Mouse (Mus musculus) midbrain, embryonic 16.5 days (tissue): Measurements from ENCODE around the gene Rb1. TPM values are rescaled to one million over a fixed set of nuclear protein-coding genes. Genes with fewer than 3 reads are reported as not detected.

ENCODE experiments used
- ATAC-seq: fragments of 200-750 bp; cut with Nextera tagmentation; 2 replicates; pipeline ENCODE4 v1.8.0; 2017; ENCODE audit warnings: moderate TSS enrichment
- H3K27ac ChIP-seq: fragments of 300-500 bp; sonication (generic); 2 replicates; pipeline ENCODE4 v1.5.1; 2014; ENCODE audit warnings: mild to moderate bottlenecking, low read length, mixed read lengths
- H3K27me3 ChIP-seq: fragments of 300-500 bp; sonication (generic); 2 replicates; pipeline ENCODE4 v1.6.1; 2014; ENCODE audit warnings: low read depth, low read length, mixed read lengths; ENCODE audit not compliant: control insufficient read depth, insufficient read depth
- H3K36me3 ChIP-seq: fragments of 300-500 bp; sonication (generic); 2 replicates; pipeline ENCODE4 v1.6.1; 2014; ENCODE audit warnings: mild to moderate bottlenecking, low read length, moderate library complexity, mixed read lengths; ENCODE audit not compliant: control insufficient read depth, insufficient read depth
- H3K4me1 ChIP-seq: fragments of 300-500 bp; sonication (generic); 2 replicates; pipeline ENCODE4 v1.6.1; 2014; ENCODE audit warnings: mild to moderate bottlenecking, low read length, mixed read lengths; ENCODE audit not compliant: control insufficient read depth, insufficient read depth
- H3K4me2 ChIP-seq: fragments of 300-500 bp; sonication (generic); 2 replicates; pipeline ENCODE4 v1.6.1; 2014; ENCODE audit warnings: mild to moderate bottlenecking, low read length, mixed read lengths
- H3K4me3 ChIP-seq: fragments of 300-500 bp; sonication (generic); 2 replicates; pipeline ENCODE4 v1.5.1; 2014; ENCODE audit warnings: low read depth, mild to moderate bottlenecking, low read length, moderate library complexity, mixed read lengths
- H3K9ac ChIP-seq: fragments of 300-500 bp; sonication (generic); 2 replicates; pipeline ENCODE4 v1.6.1; 2014; ENCODE audit warnings: low read depth, low read length, mixed read lengths
- H3K9me3 ChIP-seq: fragments of 300-500 bp; sonication (generic); replicated peaks from 2 replicates; pipeline ENCODE4 v1.6.1; 2014; ENCODE audit warnings: mild to moderate bottlenecking, low read length, mixed read lengths; ENCODE audit not compliant: control insufficient read depth, poor library complexity, severe bottlenecking
- WGBS: fragments of 180-500 bp; shearing (Covaris S2); extraction: QIAGEN DNeasy Blood & Tissue Kit; methylation state at CpG from one replicate; pipeline ENCODE4 v1.1.7; 2014; 5-methylcytosine and 5-hydroxymethylcytosine counted together
- polyA plus RNA-seq: library from polyadenylated mRNA; unstranded; fragments of >200 nt; fragmentation: Nextera tagmentation; extraction: Ambion mirVana; gene quantifications from 2 replicates; pipeline ENCODE4 v1.2.1, GENCODE M21; 2015

Rb1 gene
- polyA plus RNA-seq, 1 experiment from 2014 or later = 20.4 TPM

- no peak overlapping the region for H3K4me3 ChIP-seq
- WGBS = 86% methylated on average over 3 of the region's 3 CpGs
Observed at GRCm38 (mm10) chr14:73266166-73266565, 59.5 kb downstream of the Rb1 start.

GRCm38 (mm10) chr14:73262210-73262609 is 63.4 kb downstream of the Rb1 start:
- Histone ChIP-seq H3K27ac (no peak overlapping the region), H3K4me1 (no peaks in the 10 kb centered on the region), H3K9me3 (0 out of 2 replicates have a peak, but pooled peaks cover 3% of the 10 kb centered on the region), H3K9ac (no peak overlapping the region), H3K4me2 (no peak overlapping the region), H3K4me3 (no peak overlapping the region), H3K36me3 (peaks cover 10% of the 10 kb centered on the region), H3K27me3 (no peaks in the 10 kb centered on the region)
- no peak for ATAC-seq
- 96% methylated on average over 9 of the region's 9 CpGs for WGBS

More at GRCm38 (mm10) chr14:73266166-73266565, 59.5 kb downstream of the Rb1 start:
- Histone ChIP-seq H3K27ac (no peak overlapping the region), H3K36me3 (peaks cover 10% of the 10 kb centered on the region), H3K9me3 (0 out of 2 replicates have a peak, but pooled peaks cover 3% of the 10 kb centered on the region), H3K27me3 (no peaks in the 10 kb centered on the region), H3K9ac (no peak overlapping the region), H3K4me1 (no peaks in the 10 kb centered on the region), H3K4me2 (no peak overlapping the region)
- no peak for ATAC-seq

GRCm38 (mm10) chr14:73258181-73258580 is 67.4 kb downstream of the Rb1 start:
- Histone ChIP-seq H3K27ac (no peak overlapping the region), H3K4me2 (no peak overlapping the region), H3K9ac (no peak overlapping the region), H3K27me3 (no peaks in the 10 kb centered on the region), H3K9me3 (no peaks in the 10 kb centered on the region), H3K4me1 (no peaks in the 10 kb centered on the region), H3K4me3 (no peak overlapping the region), H3K36me3 (peaks cover 2% of the 10 kb centered on the region; the same call in 1 of the 2 replicates)
- ATAC-seq = no peak
- WGBS = 76% methylated on average over 4 of the region's 4 CpGs

GRCm38 (mm10) chr14:73257348-73257747 is 68.3 kb downstream of the Rb1 start:
- ATAC-seq = no peak
- no peak overlapping the region for H3K9ac ChIP-seq
- H3K4me3 ChIP-seq = no peak overlapping the region
- H3K4me2 ChIP-seq = no peak overlapping the region
- H3K27me3 ChIP-seq = no peaks in the 10 kb centered on the region
- H3K4me1 ChIP-seq = no peaks in the 10 kb centered on the region
- no peaks in the 10 kb centered on the region for H3K9me3 ChIP-seq
- peaks cover 2% of the 10 kb centered on the region; the same call in 1 of the 2 replicates for H3K36me3 ChIP-seq
- H3K27ac ChIP-seq = no peak overlapping the region
- 69% methylated on average over 7 of the region's 7 CpGs for WGBS

DNA sequence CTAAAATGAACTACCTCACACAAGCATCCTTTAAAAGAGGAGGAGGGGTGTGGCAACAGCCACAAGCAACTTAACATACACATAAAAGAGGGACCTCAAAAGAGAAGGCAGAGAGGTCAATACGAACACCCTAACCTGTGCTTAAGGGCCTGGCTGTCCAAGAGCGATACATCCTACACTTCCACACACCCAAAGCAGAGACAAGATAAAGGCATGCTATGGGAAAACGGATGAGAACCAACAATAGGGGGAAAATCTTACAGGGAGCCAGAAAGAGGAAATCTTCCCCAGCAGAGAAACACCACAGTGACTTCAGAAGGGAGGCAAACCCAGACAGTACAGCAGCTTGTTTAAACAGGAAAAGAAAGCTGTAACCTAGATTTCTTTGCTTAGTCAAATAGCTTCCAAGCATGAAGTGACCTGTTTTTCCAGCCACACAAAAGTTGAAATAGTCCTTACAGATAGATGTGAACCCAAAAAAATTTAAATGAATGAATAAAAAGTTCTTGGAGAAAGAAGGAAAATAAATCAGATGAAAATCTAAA is 70.1 kb downstream of the Rb1 start:
- no peak for ATAC-seq
- Histone ChIP-seq H3K4me3 (no peak overlapping the region), H3K9me3 (no peaks in the 10 kb centered on the region), H3K4me1 (no peaks in the 10 kb centered on the region), H3K27ac (no peak overlapping the region), H3K36me3 (no peaks in the 10 kb centered on the region; the same call in 1 of the 2 replicates), H3K4me2 (no peak overlapping the region), H3K27me3 (no peaks in the 10 kb centered on the region), H3K9ac (no peak overlapping the region)
- 57% methylated on average over 3 of the region's 3 CpGs for WGBS

DNA sequence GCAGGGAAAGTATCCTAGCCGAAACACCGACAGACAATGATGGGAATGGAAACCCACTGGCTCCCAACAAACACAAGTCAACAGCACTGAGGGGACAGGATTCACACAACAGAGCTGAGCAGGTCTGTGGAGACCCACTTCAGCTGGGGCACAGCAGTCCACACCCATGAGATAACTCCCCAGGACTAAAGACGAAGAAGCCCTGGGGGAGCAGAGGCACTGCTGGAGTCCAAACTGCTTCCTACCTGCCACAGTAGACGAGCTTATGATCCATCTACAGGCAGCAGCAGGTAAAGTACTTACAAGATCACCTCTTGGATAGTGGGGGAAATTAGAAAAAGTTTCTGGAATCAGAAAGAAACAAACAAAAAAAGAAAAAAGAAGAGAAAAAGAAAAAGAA is 71.2 kb downstream of the Rb1 start:
- no peak overlapping the region for H3K4me3 ChIP-seq
- 62% methylated on average over 4 of the region's 4 CpGs for WGBS
- H3K27ac ChIP-seq = no peak overlapping the region
- H3K9me3 ChIP-seq = no peaks in the 10 kb centered on the region
- H3K27me3 ChIP-seq = no peaks in the 10 kb centered on the region
- H3K4me2 ChIP-seq = no peak overlapping the region
- H3K4me1 ChIP-seq = no peaks in the 10 kb centered on the region
- H3K36me3 ChIP-seq = no peaks in the 10 kb centered on the region; the same call in 1 of the 2 replicates
- H3K9ac ChIP-seq = no peak overlapping the region
- no peak for ATAC-seq

GRCm38 (mm10) chr14:73253453-73254251 is 72.0 kb downstream of the Rb1 start:
- Histone ChIP-seq H3K4me1 (no peaks in the 10 kb centered on the region), H3K27me3 (no peaks in the 10 kb centered on the region), H3K27ac (no peak overlapping the region), H3K4me3 (no peak overlapping the region), H3K36me3 (no peaks in the 10 kb centered on the region; the same call in 1 of the 2 replicates), H3K4me2 (no peak overlapping the region), H3K9me3 (no peaks in the 10 kb centered on the region), H3K9ac (no peak overlapping the region)
- WGBS = 48% methylated on average over 6 of the region's 6 CpGs
- no peak for ATAC-seq

DNA sequence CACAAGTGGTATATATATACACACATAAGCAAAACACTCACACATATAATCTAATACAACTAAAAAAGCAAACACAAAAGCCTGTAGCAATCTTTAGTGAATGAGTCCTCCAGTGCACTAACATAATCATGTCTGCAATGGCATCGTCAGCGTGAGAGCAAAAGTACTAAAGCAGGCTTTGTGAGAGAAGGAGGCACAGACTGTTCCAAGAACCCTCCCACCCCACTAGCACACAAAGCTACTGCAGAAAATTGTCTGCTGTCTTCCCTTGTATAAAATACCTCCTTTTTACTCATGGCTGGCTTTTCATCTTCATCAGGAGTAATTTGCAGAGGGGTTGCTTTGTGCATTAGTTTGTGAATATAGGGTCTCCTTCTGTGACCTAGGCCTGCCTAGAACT is 73.3 kb downstream of the Rb1 start:
- Histone ChIP-seq H3K27me3 (no peaks in the 10 kb centered on the region), H3K9ac (no peak overlapping the region), H3K27ac (no peak overlapping the region), H3K36me3 (no peaks in the 10 kb centered on the region; the same call in 1 of the 2 replicates), H3K9me3 (no peaks in the 10 kb centered on the region), H3K4me1 (no peaks in the 10 kb centered on the region), H3K4me2 (no peak overlapping the region), H3K4me3 (no peak overlapping the region)
- 66% methylated on average over 2 of the region's 2 CpGs for WGBS
- no peak for ATAC-seq

- 92% methylated on average over 2 of the region's 2 CpGs for WGBS
- Histone ChIP-seq H3K9me3 (no peaks in the 10 kb centered on the region), H3K4me3 (no peak overlapping the region)
Observed at GRCm38 (mm10) chr14:73250056-73250455, 75.6 kb downstream of the Rb1 start.

More at GRCm38 (mm10) chr14:73250056-73250455, 75.6 kb downstream of the Rb1 start:
- H3K36me3 ChIP-seq = no peaks in the 10 kb centered on the region; the same call in 1 of the 2 replicates
- H3K9ac ChIP-seq = no peak overlapping the region
- no peak overlapping the region for H3K4me2 ChIP-seq
- no peak for ATAC-seq
- no peaks in the 10 kb centered on the region for H3K27me3 ChIP-seq
- no peaks in the 10 kb centered on the region for H3K4me1 ChIP-seq
- no peak overlapping the region for H3K27ac ChIP-seq
